Mouse (Mus musculus) E14TG2a.4 (cell line): Measurements from ENCODE around the gene Sec24d.
"Not testable (repeated sequence)": the region's sequence is repeated elsewhere in the genome, so short reads cannot be mapped to it uniquely, and the experiment has no call there.

Source experiments
- CTCF ChIP-seq: conservative IDR thresholded peaks from 2 replicates; pipeline ENCODE4 v1.5.1; 2014; ENCODE audit warnings: low read length
- POU5F1 ChIP-seq: IDR thresholded peaks from 2 replicates; pipeline ENCODE4 v1.6.1; 2014; ENCODE audit warnings: low read length, borderline replicate concordance

GRCm38 (mm10) chr3:123366820-123367219, 99.6 kb downstream of the Sec24d start:
- not testable (repeated sequence) for TF ChIP-seq CTCF, POU5F1
